Mouse (Mus musculus) 3134 (cell line): ENCODE measurements around the gene Furin.
"Not testable (repeated sequence)": the region's sequence is repeated elsewhere in the genome, so short reads cannot be mapped to it uniquely, and the experiment has no call there.

Source experiments
- DNase-seq: peaks from one replicate; pipeline ENCODE4 v3.0.0-alpha.2; 2011; ENCODE audit warnings: low spot score; ENCODE audit not compliant: insufficient read length; ENCODE audit errors: extremely low read depth

The Furin gene

DNA sequence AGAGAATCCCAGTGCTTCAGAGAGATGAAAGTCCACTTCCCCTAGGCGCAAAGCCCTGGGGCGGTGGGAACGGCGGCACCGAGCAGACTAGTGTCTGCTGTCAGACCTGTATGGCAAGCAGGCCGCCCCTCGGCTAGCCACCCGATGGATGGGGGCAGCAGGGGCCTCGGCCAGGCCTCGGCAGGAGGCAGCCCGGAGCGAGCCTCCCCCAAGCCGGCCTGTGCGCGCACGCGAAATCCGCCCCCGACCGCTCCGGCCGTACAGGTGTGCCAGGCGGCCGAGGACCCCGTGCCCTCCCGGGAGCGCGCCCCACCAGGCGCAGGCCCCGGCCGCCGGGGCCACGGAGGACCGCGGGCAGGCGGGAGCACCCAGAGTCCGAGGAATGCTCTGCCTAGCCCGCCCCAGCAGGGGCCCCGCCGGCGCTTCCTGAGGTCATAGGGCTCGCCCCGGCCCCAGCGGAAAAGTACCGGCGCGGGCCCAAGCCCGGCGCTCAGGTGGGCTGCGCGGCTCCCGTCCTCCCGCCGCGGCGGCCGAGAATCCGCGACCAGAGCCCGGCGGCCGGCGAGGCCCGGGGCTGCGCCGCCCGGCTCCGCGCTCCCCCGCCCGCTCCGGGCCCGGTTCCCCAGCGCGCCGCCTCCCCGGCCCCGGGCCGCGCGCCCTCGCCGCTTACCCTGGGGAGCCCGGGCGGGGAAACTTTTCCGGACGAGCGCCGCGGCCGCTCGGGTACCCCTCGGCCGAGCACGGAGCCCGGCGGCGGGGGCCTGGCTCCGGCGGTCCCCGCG, 3.2 kb downstream of the Furin start:
- DNase-seq: peak; percentile 52

DNA sequence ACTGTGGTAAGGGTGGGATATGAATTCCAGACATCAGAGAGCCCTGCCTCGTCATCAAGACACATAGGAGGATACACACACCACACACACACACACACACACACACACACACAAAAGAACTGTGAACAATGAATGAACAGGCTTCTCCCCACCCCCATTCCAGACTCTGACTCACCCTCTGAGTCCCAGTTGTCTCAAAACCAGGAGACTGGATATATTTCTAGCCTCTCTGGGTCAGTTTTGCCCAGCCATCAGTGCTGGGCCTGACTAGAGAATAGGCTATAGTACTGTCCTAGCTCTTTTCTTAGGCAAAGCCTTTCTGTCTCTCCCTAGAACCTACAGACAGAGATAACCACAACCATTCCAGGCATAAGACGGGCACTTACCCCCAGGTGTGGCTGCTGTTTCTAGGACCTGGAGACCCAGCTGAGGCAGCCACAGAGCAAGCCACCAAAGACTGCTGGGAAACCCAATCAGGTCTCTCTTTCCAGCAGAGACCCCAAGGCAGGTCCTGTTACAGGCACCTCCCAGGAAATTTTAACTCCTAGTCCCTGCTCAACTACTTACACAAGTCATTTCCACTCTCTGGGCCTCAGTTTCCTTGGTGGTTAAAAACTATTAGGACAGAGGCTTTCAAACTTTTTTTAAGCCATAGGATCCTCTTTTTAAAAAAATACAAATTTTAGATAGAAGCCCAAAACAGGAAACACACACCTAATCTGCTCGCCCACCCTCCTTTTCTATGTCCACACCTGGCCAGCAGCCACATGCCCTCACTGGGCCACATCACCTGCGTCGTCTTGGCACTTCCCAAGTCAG, 4.0 kb downstream of the Furin start:
- DNase-seq: no peak

DNA sequence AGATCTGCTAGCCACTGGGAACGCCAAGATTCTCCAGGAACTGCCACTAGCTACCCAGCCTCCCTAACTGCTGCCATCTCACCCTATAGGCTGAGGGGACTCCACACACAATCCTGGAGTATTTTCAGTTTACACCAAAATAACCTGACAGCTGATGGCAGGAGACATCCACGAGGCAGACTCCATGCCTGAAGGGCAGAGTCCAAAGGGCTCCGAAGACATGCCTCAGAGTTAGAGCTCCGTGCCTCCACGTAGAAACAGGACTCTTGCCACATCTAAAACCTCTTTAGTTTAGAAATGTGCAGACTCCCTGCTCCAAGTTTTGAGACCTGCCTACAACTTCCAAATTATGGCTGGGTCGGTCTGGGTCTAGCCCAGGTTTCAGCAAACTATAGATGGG, 4.7 kb downstream of the Furin start:
- DNase-seq: no peak

DNA sequence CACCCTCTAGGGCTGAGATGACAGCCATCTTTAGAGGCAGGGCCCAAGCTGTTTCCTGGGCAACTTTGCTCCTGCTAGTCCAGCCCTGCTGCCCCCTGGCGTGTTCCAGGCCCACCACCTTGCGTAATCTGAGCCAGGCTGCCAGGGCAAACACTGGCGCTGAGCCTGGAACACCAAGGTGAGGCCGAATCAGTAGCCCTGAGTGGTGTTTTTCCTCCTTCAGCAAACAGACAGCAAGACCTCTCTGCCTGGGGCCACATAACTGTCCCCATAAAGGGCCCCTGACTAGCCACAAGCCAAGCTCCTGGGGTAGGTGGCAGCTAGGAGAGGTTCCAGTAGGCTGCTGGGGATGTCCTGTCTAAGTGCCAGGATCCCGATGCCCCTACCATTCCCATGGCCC, 5.1 kb downstream of the Furin start:
- DNase-seq: peak; percentile 73

DNA sequence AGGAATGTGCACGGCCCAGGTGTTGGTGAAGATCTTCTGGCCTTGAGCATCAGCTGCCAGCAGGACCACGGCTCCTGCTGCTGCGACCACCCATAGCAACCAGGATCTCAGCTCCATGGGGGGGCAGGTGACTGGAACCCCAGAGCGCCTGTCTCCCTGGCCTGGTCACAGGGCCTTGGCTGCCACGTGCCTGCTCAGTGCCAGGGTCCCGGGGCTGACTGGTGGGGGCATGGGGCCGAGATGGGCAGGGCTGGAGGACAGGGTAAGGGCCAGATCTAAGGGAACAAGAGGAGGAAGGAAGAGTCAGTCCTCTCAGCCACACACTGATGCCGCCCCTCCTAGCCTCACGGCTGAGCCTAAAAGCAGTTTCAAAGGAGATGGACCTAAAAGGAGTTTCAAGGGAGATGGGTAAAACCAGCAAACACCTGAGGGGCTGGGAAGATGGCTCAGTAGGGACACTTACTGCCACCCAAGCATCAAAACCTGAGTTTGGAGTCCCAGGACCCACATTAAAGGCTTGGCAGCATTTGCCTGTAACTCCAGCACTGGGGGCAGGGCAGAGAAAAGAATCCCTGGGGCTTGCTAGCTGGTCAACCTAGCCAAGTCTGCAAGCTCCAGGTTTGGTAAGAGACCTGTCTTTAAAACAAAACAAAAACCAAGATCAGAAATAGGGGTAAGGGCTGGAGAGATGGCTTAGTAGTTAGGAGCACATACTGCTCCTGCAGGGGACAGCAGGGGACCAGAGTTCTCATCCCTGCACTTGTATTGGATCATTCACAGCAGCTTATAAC, 6.4 kb downstream of the Furin start:
- no peak for DNase-seq

DNA sequence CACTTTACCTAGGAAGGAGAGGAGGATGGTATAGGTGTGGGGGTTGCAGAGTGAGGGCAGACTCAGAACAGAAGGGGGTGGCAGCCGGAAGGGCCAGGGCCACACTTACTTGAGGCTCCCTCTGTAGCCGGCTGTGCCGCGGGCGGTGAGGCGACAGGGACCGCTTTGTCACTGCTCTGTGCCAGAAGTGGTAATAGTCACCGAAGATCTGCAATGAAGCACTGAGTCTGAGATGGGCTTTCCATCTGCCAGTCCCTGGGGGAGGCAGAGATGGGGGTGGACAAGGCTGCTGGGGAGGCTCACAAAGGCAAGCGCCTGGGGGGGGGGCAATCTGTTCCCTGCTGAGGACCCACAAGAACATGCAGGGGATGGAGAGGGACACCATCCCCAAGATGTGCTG, 7.2 kb downstream of the Furin start:
- no peak for DNase-seq

DNA sequence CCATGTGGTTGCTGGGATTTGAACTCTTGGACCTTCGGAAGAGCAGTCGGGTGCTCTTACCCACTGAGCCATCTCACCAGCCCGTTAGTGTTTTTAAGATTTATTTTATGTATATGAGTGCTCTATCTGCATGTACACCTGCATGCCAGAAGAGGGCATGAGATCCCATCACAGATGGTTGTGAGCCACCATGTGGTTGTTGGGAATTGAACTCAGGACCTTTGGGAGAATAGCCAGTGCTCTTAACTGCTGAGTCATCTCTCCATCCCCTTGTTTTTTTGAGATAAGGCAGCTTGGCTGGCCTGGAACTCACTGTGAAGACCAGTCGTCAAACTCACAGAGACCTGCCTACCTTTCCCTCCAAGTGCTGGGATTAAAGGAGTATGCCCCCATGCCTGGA, 8.8 kb downstream of the Furin start:
- DNase-seq: not testable (repeated sequence)

DNA sequence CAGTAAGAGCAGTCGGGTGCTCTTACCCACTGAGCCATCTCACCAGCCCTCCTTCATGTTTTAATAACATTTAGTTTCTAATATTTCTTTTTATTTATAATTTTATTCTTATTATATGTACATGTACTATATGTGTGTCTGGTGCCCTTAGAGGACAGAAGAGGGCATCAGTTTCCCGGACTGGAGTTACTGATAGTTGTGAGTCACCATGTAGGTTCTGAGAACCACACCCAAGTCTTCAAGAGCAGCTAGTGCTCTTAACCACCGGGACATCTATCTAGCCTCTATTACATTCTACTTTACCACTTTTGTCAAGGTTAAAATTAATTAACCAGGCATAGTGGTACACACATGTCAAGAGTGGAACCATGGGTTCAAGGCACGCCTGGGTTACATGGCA, 10.6 kb downstream of the Furin start:
- DNase-seq: no peak

DNA sequence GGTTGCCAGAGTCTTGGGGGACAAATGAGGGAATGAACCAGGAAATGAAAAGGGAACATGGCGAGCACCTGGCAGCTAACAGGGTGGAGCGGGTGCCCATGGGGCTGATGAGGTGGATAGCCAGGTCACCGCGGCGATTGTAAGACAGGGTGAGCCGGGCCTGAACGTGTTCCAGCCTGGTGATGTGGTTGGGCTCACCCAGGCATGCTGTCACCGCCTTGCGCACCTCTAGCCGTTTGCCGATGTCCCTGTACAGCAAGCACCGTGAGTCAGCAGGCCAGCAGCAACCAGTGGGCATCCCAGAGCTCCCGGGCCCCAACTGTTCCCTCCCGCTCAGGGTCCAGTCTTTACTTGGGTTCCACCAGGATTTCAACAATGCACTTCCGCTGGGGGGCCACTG, 13.1 kb downstream of the Furin start:
- no peak for DNase-seq

DNA sequence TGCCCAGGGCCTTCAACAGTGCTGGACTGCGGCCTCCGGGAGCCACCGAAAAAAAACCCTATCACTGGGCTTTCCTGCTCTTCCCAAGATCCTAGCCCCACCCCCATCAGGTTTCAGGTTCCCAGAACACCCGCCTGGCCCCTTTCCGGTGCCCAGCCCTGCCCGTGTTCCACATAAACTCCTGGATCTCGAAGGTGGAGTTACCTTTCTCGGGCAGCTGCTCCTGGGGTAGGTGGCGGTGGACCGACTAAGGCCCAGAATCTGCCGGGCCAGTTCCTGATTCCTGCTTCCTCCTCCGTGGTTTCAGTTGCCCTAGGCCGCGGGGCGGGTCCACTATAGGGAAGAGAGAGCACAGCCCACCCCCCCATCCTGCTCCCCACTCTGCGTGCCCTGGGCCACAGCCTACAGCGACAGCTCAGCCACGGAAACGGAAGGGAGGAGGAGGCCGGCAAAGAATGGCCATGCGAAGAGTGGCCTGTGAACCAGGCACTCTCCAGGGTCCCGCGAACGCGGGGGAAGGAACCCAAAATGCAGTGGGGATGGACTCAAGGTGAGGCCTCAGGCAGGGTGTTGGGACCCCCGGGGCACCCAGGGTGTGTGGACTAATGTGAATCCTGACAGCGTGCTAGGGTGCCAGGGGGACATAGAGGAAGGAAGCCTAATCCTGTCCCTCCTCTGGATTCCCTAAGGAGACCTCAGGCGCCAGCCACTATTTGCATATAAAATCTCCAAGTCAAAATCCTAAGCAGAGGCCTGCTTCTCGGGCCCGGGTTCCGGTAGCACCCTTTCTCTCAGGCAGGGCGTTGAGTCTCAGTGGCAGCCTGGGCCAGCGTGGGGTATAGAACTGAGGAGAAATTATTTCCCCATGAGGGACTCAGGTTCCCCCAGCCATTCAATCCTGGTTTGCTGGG, 17.3 kb downstream of the Furin start, which contains the start of gene Fes:
Gene Fes, minus strand, starts transcription at position 314 of the 911 bp plus-strand sequence.
- DNase-seq: no peak

DNA sequence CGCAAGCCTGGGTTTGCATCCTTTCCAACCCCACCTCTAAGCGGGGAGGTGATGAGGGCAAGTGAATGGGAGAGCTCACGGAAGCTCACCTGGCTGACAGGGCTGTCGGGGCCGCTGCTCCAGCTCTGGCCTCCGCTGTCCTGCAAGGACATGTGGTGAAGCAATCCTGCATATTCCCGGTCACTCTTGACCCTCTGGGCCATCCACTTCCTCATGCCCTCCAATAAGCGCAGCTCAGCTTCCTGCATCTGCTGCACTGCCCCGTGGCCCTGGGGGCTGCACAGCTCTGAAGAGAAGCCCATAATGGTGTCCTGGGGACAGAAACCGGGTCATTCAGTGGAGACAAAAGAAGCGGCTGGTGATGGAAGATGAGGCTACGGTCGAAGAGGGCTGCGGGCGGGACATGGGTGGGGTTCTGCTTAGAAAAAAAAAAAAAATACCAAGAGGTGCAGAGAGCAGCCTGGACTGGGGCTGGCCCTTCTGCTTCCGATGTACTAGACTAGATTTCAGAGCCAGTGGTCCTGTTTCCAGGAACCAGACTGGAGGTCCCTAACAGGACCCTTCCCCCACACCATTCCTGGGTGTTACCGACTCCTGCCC, 18.1 kb downstream of the Furin start:
- no peak for DNase-seq

DNA sequence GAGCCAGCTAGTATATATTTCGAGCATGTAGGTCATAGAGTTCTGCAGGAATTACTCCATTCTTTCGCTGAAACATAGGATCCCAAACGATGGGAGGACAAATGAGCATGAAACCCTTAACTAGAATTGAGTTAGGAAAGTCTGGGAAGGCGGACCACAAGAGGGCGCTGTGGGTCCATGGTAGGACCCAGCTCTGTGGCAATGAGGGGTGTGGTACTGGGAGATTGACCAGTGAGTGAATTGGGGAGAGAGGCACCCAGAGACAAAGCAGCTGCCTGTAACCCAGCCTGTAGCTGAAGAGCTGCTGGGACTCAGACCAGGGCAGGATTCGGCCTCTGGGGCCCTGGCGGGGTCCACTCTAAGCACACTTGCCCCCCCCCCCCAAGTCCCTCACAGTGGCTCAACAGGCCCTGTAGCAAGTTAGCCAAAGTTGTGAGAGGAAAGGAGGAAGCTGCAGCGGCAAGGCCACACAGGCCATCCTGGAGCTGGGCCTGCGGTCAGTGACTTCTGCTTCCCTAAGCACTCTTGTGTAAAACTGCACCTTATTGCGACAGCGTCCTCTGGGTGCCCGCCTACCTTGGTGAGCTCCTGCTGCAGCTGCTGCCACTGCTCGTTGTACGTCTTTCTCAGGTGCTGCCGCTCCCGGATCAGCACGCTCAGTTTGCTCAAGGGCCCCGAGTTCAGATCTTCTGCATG, 18.9 kb downstream of the Furin start:
- DNase-seq: peak; percentile 61

DNA sequence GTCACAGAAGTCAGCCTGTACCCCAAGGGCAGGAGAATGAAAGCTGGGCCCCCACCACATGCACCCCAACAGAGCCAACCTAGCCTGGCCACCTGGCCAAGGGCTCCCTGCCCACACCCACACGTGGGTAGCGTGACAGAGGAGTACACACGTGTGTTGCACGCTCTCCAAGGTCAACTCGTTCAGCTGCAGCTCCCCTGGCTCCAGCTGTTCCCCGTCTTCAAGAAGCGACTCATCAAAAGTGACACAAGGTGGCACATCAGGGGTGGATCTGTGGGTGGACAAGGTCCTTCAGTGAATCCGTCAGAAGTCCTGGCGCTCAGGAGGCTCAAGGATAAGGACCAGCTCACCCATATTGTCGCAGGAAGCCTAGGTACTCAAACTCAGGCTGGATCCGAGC, 22.3 kb downstream of the Furin start:
- DNase-seq: no peak

DNA sequence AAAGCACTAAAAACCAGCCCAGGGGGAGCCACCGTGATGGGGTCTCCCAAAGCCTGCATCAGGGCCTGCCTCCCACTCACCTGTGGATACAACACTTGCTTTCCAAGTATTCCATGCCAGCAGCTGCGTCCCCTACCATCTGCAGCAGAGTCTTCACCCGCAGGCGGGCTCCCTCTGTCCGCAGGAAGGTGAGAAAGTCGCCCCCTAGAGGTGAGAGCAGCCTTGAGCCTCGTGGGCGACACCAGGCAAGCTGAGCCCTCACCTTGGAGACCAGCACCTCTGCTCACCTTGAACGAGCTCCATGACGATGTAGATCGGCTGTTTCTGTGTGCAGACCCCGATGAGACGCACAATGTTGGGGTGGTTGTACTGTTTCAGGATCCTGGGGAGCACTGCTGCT, 25.7 kb downstream of the Furin start:
- no peak for DNase-seq

DNA sequence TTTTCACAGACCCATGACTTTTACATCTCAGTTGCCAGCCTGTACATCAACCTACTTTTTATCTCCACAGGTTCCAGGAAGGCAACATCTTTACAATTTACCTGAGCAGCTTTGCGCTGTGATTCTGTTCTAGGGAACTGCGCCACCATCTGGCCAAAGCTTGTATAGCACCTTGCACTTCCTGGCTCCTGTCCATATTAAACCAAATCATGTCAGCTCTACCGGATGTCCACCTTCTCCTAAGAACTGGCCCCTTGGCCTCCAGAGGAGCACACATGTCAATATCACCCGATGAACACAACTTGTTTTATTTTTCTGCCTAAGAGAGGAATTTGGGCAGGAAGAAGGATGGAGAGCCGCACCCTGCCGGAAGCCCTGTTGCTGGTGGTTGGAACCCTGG, 27.8 kb downstream of the Furin start:
- DNase-seq: no peak

DNA sequence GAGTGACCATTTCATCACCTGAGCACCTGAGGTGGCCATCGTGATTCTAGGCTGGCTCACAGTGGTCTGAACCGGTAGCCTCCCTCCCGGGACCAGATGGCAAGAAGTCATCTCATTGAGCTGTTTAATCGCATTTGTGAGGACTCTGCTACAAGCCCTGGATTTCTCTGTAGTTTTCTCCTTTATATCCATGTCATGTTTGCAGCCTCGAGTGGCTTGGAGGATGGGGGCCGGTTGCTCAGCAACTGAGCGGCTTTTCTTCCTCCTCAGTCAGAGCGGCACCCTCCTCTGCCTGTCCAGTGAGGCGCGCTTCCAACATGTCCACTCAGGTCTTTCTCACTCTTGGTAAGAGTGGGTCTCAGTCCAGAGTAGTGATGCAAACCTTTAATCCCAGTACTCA, 29.0 kb downstream of the Furin start:
- DNase-seq: no peak

DNA sequence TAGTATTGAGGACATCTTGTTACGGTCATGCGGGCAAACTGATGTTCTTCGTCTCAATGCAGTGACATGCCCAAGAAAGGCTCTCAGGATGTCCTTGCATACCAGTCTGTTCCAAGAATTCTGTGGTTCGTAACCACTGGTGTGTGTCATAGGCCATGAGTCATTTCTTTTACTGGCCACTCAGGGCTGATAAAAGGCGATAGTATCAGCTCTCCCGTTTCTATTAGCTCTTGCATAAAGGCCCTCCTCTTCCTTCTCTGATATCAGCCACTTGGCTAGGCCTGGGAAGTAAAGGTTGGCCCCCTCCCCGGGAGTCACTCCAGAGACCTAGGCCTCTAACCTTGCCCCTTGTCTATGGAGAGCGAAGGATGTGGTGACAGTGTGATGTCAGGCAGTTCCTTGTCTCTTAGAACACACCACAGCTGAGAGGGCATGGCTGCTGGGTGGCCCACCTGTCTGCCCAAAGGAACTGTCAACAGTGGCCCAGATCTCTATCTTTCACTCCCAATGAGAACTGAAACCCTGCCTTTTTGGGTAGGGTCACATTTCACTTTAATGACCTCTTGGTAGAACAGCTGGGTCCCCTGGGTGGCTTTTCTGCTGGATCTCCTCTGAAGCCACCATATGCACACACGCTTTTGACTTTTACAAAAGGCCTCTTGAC, 29.7 kb downstream of the Furin start:
- DNase-seq: peak; percentile 81

DNA sequence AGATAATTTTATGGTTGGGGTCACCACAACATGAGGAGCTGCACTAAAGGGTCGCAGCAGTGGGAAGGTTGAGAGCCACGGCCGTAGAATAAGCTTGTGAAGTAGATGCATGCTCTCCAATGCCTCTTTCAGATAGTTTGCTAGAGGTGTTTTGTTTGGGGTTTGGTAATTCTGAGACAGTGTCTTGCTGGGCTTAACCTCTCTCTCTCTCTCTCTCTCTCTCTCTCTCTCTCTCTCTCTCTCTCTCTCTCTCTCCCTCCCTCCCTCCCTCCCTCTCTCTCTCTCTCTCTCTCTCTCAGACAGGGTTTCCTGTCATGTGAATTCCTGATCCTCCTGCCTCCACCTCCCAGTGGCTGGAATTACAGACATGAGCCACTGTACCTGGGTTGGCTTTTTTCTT, 30.5 kb downstream of the Furin start:
- no peak for DNase-seq

DNA sequence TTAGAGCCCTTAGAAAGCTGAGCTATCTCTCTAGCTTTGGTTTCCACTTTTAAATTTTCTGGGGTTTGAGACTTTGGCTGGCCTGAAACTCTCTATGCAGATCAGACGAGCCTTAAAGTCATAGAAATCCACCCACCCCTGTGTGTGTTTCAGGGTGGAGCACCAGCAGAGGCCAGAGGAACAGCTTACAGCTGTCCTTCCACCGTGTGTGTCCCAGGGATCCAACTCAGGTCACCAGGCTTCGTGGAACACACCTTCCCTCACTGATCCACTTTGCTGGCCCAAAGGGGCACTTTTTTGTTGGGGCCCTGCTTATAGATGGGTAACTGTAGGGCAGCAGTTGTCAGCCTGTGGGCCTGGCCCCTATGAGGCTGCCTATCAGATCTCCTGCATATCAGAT, 31.0 kb downstream of the Furin start:
- DNase-seq: no peak
